Mouse (Mus musculus) E14TG2a.4 (cell line): ENCODE data around the gene Alg1.

Experiments
- CTCF ChIP-seq: conservative IDR thresholded peaks from 2 replicates; pipeline ENCODE4 v1.5.1; 2014; ENCODE audit warnings: low read length
- POU5F1 ChIP-seq: IDR thresholded peaks from 2 replicates; pipeline ENCODE4 v1.6.1; 2014; ENCODE audit warnings: low read length, borderline replicate concordance

- peak; percentile 60 for TF ChIP-seq CTCF
- no peak for TF ChIP-seq POU5F1
Measured at GRCm38 (mm10) chr16:5202681-5203080, 30.7 kb upstream of the Alg1 start.
